Mouse (Mus musculus): ENCODE results near the gene Kat2a. TPM values are rescaled to one million over a fixed set of nuclear protein-coding genes. Genes with fewer than 3 reads are reported as not detected.

Gene Kat2a
- 30.4 TPM for polyA plus RNA-seq (2017; shearing (Covaris generic))

GRCm38 (mm10) chr11:100711783-100712615 is at the start of gene Kat2a:
Kat2a (minus strand) TSS chr11:100712465.

GRCm38 (mm10) chr11:100759611-100760233 is 47.5 kb upstream of the Kat2a start, which contains the start of gene Kcnh4:
Kcnh4 (minus strand) TSS chr11:100759942.

GRCm38 (mm10) chr11:100738066-100738604 is 25.9 kb upstream of the Kat2a start, which contains the start of gene Rab5c:
Rab5c (minus strand) TSS chr11:100738215.

GRCm38 (mm10) chr11:100713735-100714533 is 1.7 kb upstream of the Kat2a start, which contains the start of gene Hspb9:
Hspb9 (plus strand) TSS chr11:100713850.

GRCm38 (mm10) chr11:100703851-100704531 is 8.3 kb downstream of the Kat2a start, which contains the start of gene Dhx58:
Dhx58 (minus strand) TSS chr11:100704271.

GRCm38 (mm10) chr11:100692164-100692616 is 20.1 kb downstream of the Kat2a start, which contains the start of gene Zfp385c:
Zfp385c (minus strand) TSS chr11:100692455.

Other genes starting within 250 kb of the Kat2a start
- gene Klhl11, start 239.7 kb downstream of the Kat2a start, polyA plus RNA-seq (2017; shearing (Covaris generic)), result 2.9 TPM
- 206 TPM for gene Acly, start 184.5 kb downstream of the Kat2a start, polyA plus RNA-seq (2017; shearing (Covaris generic))
- gene Ttc25, start 166.9 kb downstream of the Kat2a start, polyA plus RNA-seq (2017; shearing (Covaris generic)), result 0.15 TPM
- gene Cnp, start 137.6 kb downstream of the Kat2a start, polyA plus RNA-seq (2017; shearing (Covaris generic)), result 425 TPM
- 33.4 TPM for gene Nkiras2, start 93.2 kb downstream of the Kat2a start, polyA plus RNA-seq (2017; shearing (Covaris generic))
- 661 TPM for gene Dnajc7, start 92.3 kb downstream of the Kat2a start, polyA plus RNA-seq (2017; shearing (Covaris generic))
- 0.33 TPM for gene Zfp385c, start 20.0 kb downstream of the Kat2a start, polyA plus RNA-seq (2017; shearing (Covaris generic))
- gene Dhx58, start 8.2 kb downstream of the Kat2a start, polyA plus RNA-seq (2017; shearing (Covaris generic)), result 37.6 TPM
- 1.2 TPM for gene Hspb9, start 1.4 kb upstream of the Kat2a start, polyA plus RNA-seq (2017; shearing (Covaris generic))
- gene Rab5c, start 25.8 kb upstream of the Kat2a start, polyA plus RNA-seq (2017; shearing (Covaris generic)), result 61.0 TPM
- 0.07 TPM for gene Kcnh4, start 47.5 kb upstream of the Kat2a start, polyA plus RNA-seq (2017; shearing (Covaris generic))
- not detected for gene Hcrt, start 50.5 kb upstream of the Kat2a start, polyA plus RNA-seq (2017; shearing (Covaris generic))
- gene Ghdc, start 58.5 kb upstream of the Kat2a start, polyA plus RNA-seq (2017; shearing (Covaris generic)), result 5.4 TPM
- gene Stat5b, start 138.3 kb upstream of the Kat2a start, polyA plus RNA-seq (2017; shearing (Covaris generic)), result 123 TPM
- 105 TPM for gene Stat5a, start 146.9 kb upstream of the Kat2a start, polyA plus RNA-seq (2017; shearing (Covaris generic))
- gene Stat3, start 227.1 kb upstream of the Kat2a start, polyA plus RNA-seq (2017; shearing (Covaris generic)), result 221 TPM

All from CD4-positive, CD25-positive, alpha-beta regulatory T cell, adult 9 weeks (primary cell).